ENCODE assay signal across 13 mouse cellular contexts in the genomic region with DNA sequence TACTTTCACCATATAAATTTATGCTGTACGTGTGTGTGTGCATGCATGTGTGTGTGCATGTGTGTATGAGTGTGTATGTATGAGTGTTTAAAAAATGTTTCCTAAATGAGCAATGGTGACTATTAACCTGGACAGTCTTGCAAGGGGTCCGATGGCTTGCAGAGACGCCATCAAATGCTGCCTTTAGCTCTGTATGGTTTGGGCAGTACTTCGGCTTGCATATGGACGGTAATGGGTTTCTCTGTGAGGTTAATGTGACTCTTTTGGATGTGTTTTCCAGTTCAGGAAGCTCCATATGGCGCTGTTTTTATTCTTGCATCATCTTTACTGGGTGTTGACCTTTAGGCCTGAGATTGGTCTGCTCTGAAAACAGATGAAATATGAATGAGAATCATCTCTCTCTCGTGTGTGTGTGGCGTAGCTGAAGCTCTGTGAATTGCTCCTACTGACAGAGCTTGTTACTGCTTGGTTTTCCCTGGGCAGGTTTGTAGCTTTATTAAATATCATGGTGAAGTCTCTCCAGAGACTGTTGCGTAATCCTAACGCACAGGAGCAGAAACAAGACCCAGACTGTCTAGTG.
DNase-seq lines count a peak whose midpoint lies in the region; ATAC-seq lines count a peak whose summit lies in the region.
"Had no signal": no experiment of that assay in that cellular context is flagged by ENCODE, and none has a peak within 500 bp of the region (broad histone marks: within the 10 kb centered on the region; RNA-seq: fewer than 3 reads in every experiment).

No protein-coding gene starts in this region.

- intact Hi-C loops in left cerebral cortex, postnatal 14 days (cut with DNase I) = no loop called here

- no peak overlapping the region for H3K27ac ChIP-seq in embryonic facial prominence, embryonic 11.5 days (replicated peaks; ENCODE audit: low read depth, low read length)
- H3K27ac ChIP-seq in embryonic facial prominence, embryonic 10.5 days (replicated peaks) = no peak overlapping the region
- no peak overlapping the region for H3K27ac ChIP-seq in forebrain, embryonic 16.5 days (ENCODE audit: low read length)
- peak overlapping the region; percentile 29 for H3K27ac ChIP-seq in midbrain, embryonic 16.5 days (ENCODE audit: low read length)

- no peaks in the 10 kb centered on the region for H3K36me3 ChIP-seq in embryonic facial prominence, embryonic 11.5 days (replicated peaks; ENCODE audit: control insufficient read depth, insufficient read depth, low read depth, low read length)
- H3K36me3 ChIP-seq in embryonic facial prominence, embryonic 10.5 days (replicated peaks) = no peaks in the 10 kb centered on the region
- no peaks in the 10 kb centered on the region for H3K36me3 ChIP-seq in forebrain, embryonic 16.5 days (ENCODE audit: control insufficient read depth, insufficient read depth)
- H3K36me3 ChIP-seq in midbrain, embryonic 16.5 days (ENCODE audit: control insufficient read depth, insufficient read depth, low read length) = no peaks in the 10 kb centered on the region
- H3K36me3 ChIP-seq: G1E had no signal

- H3K4me2 ChIP-seq in embryonic facial prominence, embryonic 11.5 days (ENCODE audit: low read depth, low read length) = no peak overlapping the region
- H3K4me2 ChIP-seq in forebrain, embryonic 16.5 days (ENCODE audit: low read length) = no peak overlapping the region
- H3K4me2 ChIP-seq in midbrain, embryonic 16.5 days (ENCODE audit: low read length) = no peak overlapping the region
- H3K4me2 ChIP-seq: heart, embryonic 11.5 days had no signal

- no peak for DNase-seq in embryonic facial prominence, embryonic 11.5 days (ENCODE audit: low spot score)
- DNase-seq in embryonic facial prominence, embryonic 10.5 days (ENCODE audit: low spot score) = no peak
- DNase-seq in cerebellum, adult 9-10 months = peak; percentile 85
- no peak for DNase-seq in left cerebral cortex, adult 18-20 months (ENCODE audit: low spot score in 2 of 2)
- DNase-seq in right cerebral cortex, postnatal 14 days = no peak
- DNase-seq in left cerebral cortex, postnatal 14 days (ENCODE audit: low spot score in 2 of 2) = no peak
- DNase-seq: liver; lung, postnatal 4 days; thymus, postnatal 14 days had no signal

- H3K9ac ChIP-seq in embryonic facial prominence, embryonic 11.5 days (replicated peaks; ENCODE audit: low read length) = no peak overlapping the region
- no peak overlapping the region for H3K9ac ChIP-seq in forebrain, embryonic 16.5 days (replicated peaks; ENCODE audit: low read depth, low read length)
- no peak overlapping the region for H3K9ac ChIP-seq in midbrain, embryonic 16.5 days (ENCODE audit: low read depth, low read length)

- H3K27me3 ChIP-seq in embryonic facial prominence, embryonic 11.5 days (ENCODE audit: control insufficient read depth, insufficient read depth, low read length) = no peaks in the 10 kb centered on the region
- no peaks in the 10 kb centered on the region for H3K27me3 ChIP-seq in embryonic facial prominence, embryonic 10.5 days (replicated peaks; ENCODE audit: low read depth, poor library complexity, severe bottlenecking)
- no peaks in the 10 kb centered on the region for H3K27me3 ChIP-seq in forebrain, embryonic 16.5 days (replicated peaks; ENCODE audit: control insufficient read depth, insufficient read depth, low read length)
- H3K27me3 ChIP-seq in midbrain, embryonic 16.5 days (ENCODE audit: control insufficient read depth, insufficient read depth, low read depth, low read length) = no peaks in the 10 kb centered on the region

- ATAC-seq in embryonic facial prominence, embryonic 11.5 days (replicated peaks; ENCODE audit: insufficient number of reproducible peaks, low FRiP score, low TSS enrichment, low read depth) = peak; percentile 58
- ATAC-seq in forebrain, embryonic 16.5 days = peak; percentile 24; the same call in 1 of the 2 replicates
- ATAC-seq in midbrain, embryonic 16.5 days = peak; percentile 57

- WGBS in embryonic facial prominence, embryonic 11.5 days = 80% methylated on average over 10 of the region's 10 CpGs
- 86% methylated on average over 10 of the region's 10 CpGs for WGBS in embryonic facial prominence, embryonic 10.5 days
- 67% methylated on average over 10 of the region's 10 CpGs for WGBS in forebrain, embryonic 16.5 days
- WGBS in midbrain, embryonic 16.5 days = 46% methylated on average over 10 of the region's 10 CpGs

- H3K9me3 ChIP-seq in embryonic facial prominence, embryonic 11.5 days (replicated peaks; ENCODE audit: control insufficient read depth, low read length) = no peaks in the 10 kb centered on the region
- no peaks in the 10 kb centered on the region for H3K9me3 ChIP-seq in embryonic facial prominence, embryonic 10.5 days
- no peaks in the 10 kb centered on the region for H3K9me3 ChIP-seq in forebrain, embryonic 16.5 days (ENCODE audit: control insufficient read depth, low read length)
- H3K9me3 ChIP-seq in midbrain, embryonic 16.5 days (replicated peaks; ENCODE audit: control insufficient read depth, low read length, poor library complexity, severe bottlenecking) = no peaks in the 10 kb centered on the region
- H3K9me3 ChIP-seq: G1E had no signal

- H3K4me1 ChIP-seq in embryonic facial prominence, embryonic 11.5 days (ENCODE audit: control insufficient read depth, insufficient read depth, low read length) = no peaks in the 10 kb centered on the region
- H3K4me1 ChIP-seq in embryonic facial prominence, embryonic 10.5 days = 0 out of 2 replicates have a peak, but pooled peaks cover 2% of the 10 kb centered on the region
- peaks cover 10% of the 10 kb centered on the region for H3K4me1 ChIP-seq in forebrain, embryonic 16.5 days (replicated peaks; ENCODE audit: control insufficient read depth, insufficient read depth, low read length)
- H3K4me1 ChIP-seq in midbrain, embryonic 16.5 days (ENCODE audit: control insufficient read depth, insufficient read depth, low read length) = peaks cover 21% of the 10 kb centered on the region

- H3K4me3 ChIP-seq in embryonic facial prominence, embryonic 11.5 days (ENCODE audit: low read depth, low read length) = no peak overlapping the region
- H3K4me3 ChIP-seq in embryonic facial prominence, embryonic 10.5 days = no peak overlapping the region
- no peak overlapping the region for H3K4me3 ChIP-seq in forebrain, embryonic 16.5 days (replicated peaks; ENCODE audit: low read length)
- no peak overlapping the region for H3K4me3 ChIP-seq in midbrain, embryonic 16.5 days (ENCODE audit: low read depth, low read length)
